ENCODE assay signal across 8 mouse cellular contexts in the genomic region with DNA sequence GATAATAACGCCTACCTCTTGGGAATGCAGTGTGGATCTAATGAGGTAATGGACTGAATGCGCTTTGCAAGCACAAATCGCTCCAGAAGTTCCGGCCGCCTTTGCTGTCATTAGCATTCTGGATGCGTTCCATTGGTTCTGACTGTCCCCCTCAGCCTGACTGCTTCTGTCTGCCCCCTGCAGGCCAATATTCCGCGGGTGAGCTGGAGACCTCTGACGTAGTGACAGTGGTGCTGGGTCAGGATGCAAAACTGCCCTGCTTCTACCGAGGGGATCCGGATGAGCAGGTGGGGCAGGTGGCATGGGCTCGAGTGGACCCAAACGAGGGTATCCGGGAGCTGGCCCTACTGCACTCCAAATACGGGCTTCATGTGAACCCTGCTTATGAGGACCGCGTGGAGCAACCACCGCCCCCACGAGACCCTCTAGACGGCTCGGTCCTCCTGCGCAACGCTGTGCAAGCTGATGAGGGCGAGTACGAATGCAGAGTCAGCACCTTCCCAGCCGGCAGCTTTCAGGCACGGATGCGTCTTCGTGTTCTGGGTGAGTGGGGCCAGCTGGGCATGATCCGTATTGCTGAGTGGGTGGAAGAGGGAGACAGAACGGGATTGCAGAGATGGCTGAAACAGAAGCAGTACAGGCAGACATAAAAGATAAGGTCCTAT. TPM values are rescaled to one million over a fixed set of nuclear protein-coding genes. Genes with fewer than 3 reads are reported as not detected.
DNase-seq lines count a peak whose midpoint lies in the region; ATAC-seq and TF ChIP-seq lines count a peak whose summit lies in the region.

No protein-coding gene starts in this region.

- WGBS in forebrain, embryonic 14.5 days = 3% methylated on average over 31 of the region's 31 CpGs
- 4% methylated on average over 31 of the region's 31 CpGs for WGBS in liver, postnatal 0 days (ENCODE audit: insufficient replicate concordance)
- 2% methylated on average over 31 of the region's 31 CpGs for WGBS in neural tube, embryonic 13.5 days
- WGBS in stomach, postnatal 0 days = 14% methylated on average over 31 of the region's 31 CpGs

- H3K9ac ChIP-seq in forebrain, embryonic 14.5 days (ENCODE audit: low read length) = peak overlapping the region; percentile 46
- H3K9ac ChIP-seq in liver, postnatal 0 days (replicated peaks) = peak overlapping the region; percentile 13; the same call in 1 of the 2 replicates
- H3K9ac ChIP-seq in neural tube, embryonic 13.5 days = peak overlapping the region; percentile 54
- no peak overlapping the region for H3K9ac ChIP-seq in stomach, postnatal 0 days (ENCODE audit: low read length)

- DNase-seq in ES-CJ7 (ENCODE audit: low read depth, low spot score) = peak; percentile 92
- peak; percentile 88 for DNase-seq in forebrain, embryonic 14.5 days (ENCODE audit: low spot score)
- DNase-seq in heart, postnatal 14 days = peak; percentile 79 to 86
- peak; percentile 86 for DNase-seq in layer of hippocampus, adult 11-12 months (ENCODE audit: low spot score)
- DNase-seq in liver, postnatal 0 days = peak; percentile 83
- peak; percentile 73 for DNase-seq in stomach, postnatal 0 days (ENCODE audit: low spot score)

- peak; percentile 84 for ATAC-seq in cerebellum, adult (ENCODE audit: insufficient number of reproducible peaks, low FRiP score, low TSS enrichment)
- ATAC-seq in forebrain, embryonic 14.5 days = peak; percentile 82
- ATAC-seq in liver, postnatal 0 days = peak; percentile 81
- ATAC-seq in neural tube, embryonic 13.5 days (ENCODE audit: low read depth) = peak; percentile 82
- peak; percentile 19; the same call in 1 of the 2 replicates for ATAC-seq in stomach, postnatal 0 days (ENCODE audit: low FRiP score, low TSS enrichment)

- no peaks in the 10 kb centered on the region for H3K9me3 ChIP-seq in forebrain, embryonic 14.5 days (replicated peaks; ENCODE audit: control insufficient read depth, low read length)
- H3K9me3 ChIP-seq in liver, postnatal 0 days (ENCODE audit: low read length) = no peaks in the 10 kb centered on the region
- no peaks in the 10 kb centered on the region for H3K9me3 ChIP-seq in neural tube, embryonic 13.5 days
- no peaks in the 10 kb centered on the region for H3K9me3 ChIP-seq in stomach, postnatal 0 days (ENCODE audit: control insufficient read depth, low read length)

- intact Hi-C loops in heart, postnatal 14 days (cut with DNase I) = no loop called here

- no peaks in the 10 kb centered on the region for H3K36me3 ChIP-seq in forebrain, embryonic 14.5 days (ENCODE audit: control insufficient read depth, insufficient read depth, low read length)
- H3K36me3 ChIP-seq in liver, postnatal 0 days (replicated peaks; ENCODE audit: insufficient read depth, low read length) = no peaks in the 10 kb centered on the region
- H3K36me3 ChIP-seq in neural tube, embryonic 13.5 days = no peaks in the 10 kb centered on the region
- H3K36me3 ChIP-seq in stomach, postnatal 0 days (ENCODE audit: control insufficient read depth, insufficient read depth, low read length) = no peaks in the 10 kb centered on the region

- peak; percentile 86 for TF ChIP-seq CTCF in liver, postnatal 0 days (IDR thresholded peaks at IDR 0.05; ENCODE audit: low read depth)
- TF ChIP-seq CTCF in stomach, postnatal 0 days (IDR thresholded peaks at IDR 0.05; ENCODE audit: low read depth) = peak; percentile 85

- peak overlapping the region; percentile 47 for H3K4me2 ChIP-seq in forebrain, embryonic 14.5 days (ENCODE audit: low read length)
- H3K4me2 ChIP-seq in liver, postnatal 0 days (ENCODE audit: low read depth, low read length) = peak overlapping the region; percentile 58
- H3K4me2 ChIP-seq in neural tube, embryonic 13.5 days = peak overlapping the region; percentile 52
- H3K4me2 ChIP-seq in stomach, postnatal 0 days (replicated peaks; ENCODE audit: low read depth) = peak overlapping the region; percentile 47

- H3K27ac ChIP-seq in forebrain, embryonic 14.5 days (ENCODE audit: low read depth, low read length) = no peak overlapping the region
- H3K27ac ChIP-seq in liver, postnatal 0 days (ENCODE audit: low read depth) = no peak overlapping the region
- peak overlapping the region; percentile 59 for H3K27ac ChIP-seq in neural tube, embryonic 13.5 days (replicated peaks)
- peak overlapping the region; percentile 30; the same call in 1 of the 2 replicates for H3K27ac ChIP-seq in stomach, postnatal 0 days (replicated peaks)

- H3K4me1 ChIP-seq in forebrain, embryonic 14.5 days (ENCODE audit: control insufficient read depth, insufficient read depth, low read length) = no peaks in the 10 kb centered on the region; the same call in 1 of the 2 replicates
- peaks cover 11% of the 10 kb centered on the region for H3K4me1 ChIP-seq in liver, postnatal 0 days (ENCODE audit: insufficient read depth)
- peaks cover 9% of the 10 kb centered on the region for H3K4me1 ChIP-seq in neural tube, embryonic 13.5 days (replicated peaks)
- peaks cover 3% of the 10 kb centered on the region for H3K4me1 ChIP-seq in stomach, postnatal 0 days (replicated peaks; ENCODE audit: control insufficient read depth, insufficient read depth)

- TF ChIP-seq EP300 in liver, postnatal 0 days (IDR thresholded peaks at IDR 0.05; ENCODE audit: low read depth) = no peak
- TF ChIP-seq EP300 in stomach, postnatal 0 days (optimal IDR thresholded peaks at IDR 0.05) = no peak

- peaks cover 5% of the 10 kb centered on the region for H3K27me3 ChIP-seq in forebrain, embryonic 14.5 days (replicated peaks; ENCODE audit: control insufficient read depth, insufficient read depth, low read length)
- 0 out of 2 replicates have a peak, but pooled peaks cover 13% of the 10 kb centered on the region for H3K27me3 ChIP-seq in liver, postnatal 0 days (ENCODE audit: insufficient read depth, low read length)
- H3K27me3 ChIP-seq in neural tube, embryonic 13.5 days = peaks cover 30% of the 10 kb centered on the region
- no peaks in the 10 kb centered on the region for H3K27me3 ChIP-seq in stomach, postnatal 0 days (ENCODE audit: control insufficient read depth, insufficient read depth, low read length)

- peak overlapping the region; percentile 17 for H3K4me3 ChIP-seq in forebrain, embryonic 14.5 days (ENCODE audit: low read depth, low read length)
- no peak overlapping the region for H3K4me3 ChIP-seq in liver, postnatal 0 days (ENCODE audit: low read depth, low read length)
- peak overlapping the region; percentile 30 for H3K4me3 ChIP-seq in neural tube, embryonic 13.5 days
- peak overlapping the region; percentile 18; the same call in 1 of the 2 replicates for H3K4me3 ChIP-seq in stomach, postnatal 0 days (ENCODE audit: low read depth, low read length)

RNA-seq across cellular contexts. Expression of a gene that starts 8.7 kb away (rescaled TPM):
- 0.28 and 0.39 TPM in 2 replicates for polyA plus RNA-seq in forebrain, embryonic 14.5 days (2014; fragmentation: Nextera tagmentation; extraction: Ambion mirVana)
- 1 to 10 TPM; 2.3 to 4.5 TPM for total RNA-seq in heart, postnatal 14 days (2021)
- 5.6 and 7.0 TPM in 2 replicates for polyA plus RNA-seq in liver, postnatal 0 days (2015; fragmentation: Nextera tagmentation; extraction: Ambion mirVana)
- polyA plus RNA-seq in neural tube, embryonic 13.5 days (2015; fragmentation: Nextera tagmentation; extraction: Ambion mirVana) = 1.2 TPM in 2 replicates
- 1.1 and 1.2 TPM in 2 replicates for polyA plus RNA-seq in stomach, postnatal 0 days (2015; fragmentation: Nextera tagmentation; extraction: Ambion mirVana)

RNA-seq across cellular contexts. Expression of a gene that starts 10.2 kb away (rescaled TPM):
- polyA plus RNA-seq in forebrain, embryonic 14.5 days (2014; fragmentation: Nextera tagmentation; extraction: Ambion mirVana) = 0.11 and 0.32 TPM in 2 replicates
- under 1 TPM; 0.14 to 0.15 TPM for total RNA-seq in heart, postnatal 14 days (2021)
- polyA plus RNA-seq in liver, postnatal 0 days (2015; fragmentation: Nextera tagmentation; extraction: Ambion mirVana) = 0.15 and 0.22 TPM in 2 replicates
- polyA plus RNA-seq in neural tube, embryonic 13.5 days (2015; fragmentation: Nextera tagmentation; extraction: Ambion mirVana) = 2.1 TPM in 2 replicates
- 45.5 and 48.2 TPM in 2 replicates for polyA plus RNA-seq in stomach, postnatal 0 days (2015; fragmentation: Nextera tagmentation; extraction: Ambion mirVana)

RNA-seq across cellular contexts. Expression of a gene that starts 19.5 kb away (rescaled TPM):
- 3.0 and 5.2 TPM in 2 replicates for polyA plus RNA-seq in forebrain, embryonic 14.5 days (2014; fragmentation: Nextera tagmentation; extraction: Ambion mirVana)
- under 1 TPM in 1 of 2 experiments, not detected in 1; 0.17 TPM for total RNA-seq in heart, postnatal 14 days (2021)
- 0.59 and 0.60 TPM in 2 replicates for polyA plus RNA-seq in liver, postnatal 0 days (2015; fragmentation: Nextera tagmentation; extraction: Ambion mirVana)
- 3.3 and 4.0 TPM in 2 replicates for polyA plus RNA-seq in neural tube, embryonic 13.5 days (2015; fragmentation: Nextera tagmentation; extraction: Ambion mirVana)
- polyA plus RNA-seq in stomach, postnatal 0 days (2015; fragmentation: Nextera tagmentation; extraction: Ambion mirVana) = 0.86 and 1.2 TPM in 2 replicates

RNA-seq across cellular contexts. Expression of a gene that starts 31.0 kb away (rescaled TPM):
- polyA plus RNA-seq in forebrain, embryonic 14.5 days (2014; fragmentation: Nextera tagmentation; extraction: Ambion mirVana) = 212 and 263 TPM in 2 replicates
- 10 to 100 TPM; 42.3 to 46.1 TPM for total RNA-seq in heart, postnatal 14 days (2021)
- 22.6 and 25.4 TPM in 2 replicates for polyA plus RNA-seq in liver, postnatal 0 days (2015; fragmentation: Nextera tagmentation; extraction: Ambion mirVana)
- 183 and 188 TPM in 2 replicates for polyA plus RNA-seq in neural tube, embryonic 13.5 days (2015; fragmentation: Nextera tagmentation; extraction: Ambion mirVana)
- 39.1 and 41.6 TPM in 2 replicates for polyA plus RNA-seq in stomach, postnatal 0 days (2015; fragmentation: Nextera tagmentation; extraction: Ambion mirVana)

RNA-seq across cellular contexts. Expression of a gene that starts 34.6 kb away (rescaled TPM):
- 78.3 and 82.6 TPM in 2 replicates for polyA plus RNA-seq in forebrain, embryonic 14.5 days (2014; fragmentation: Nextera tagmentation; extraction: Ambion mirVana)
- 10 to 100 TPM; 63.7 to 74.3 TPM for total RNA-seq in heart, postnatal 14 days (2021)
- 46.2 and 47.7 TPM in 2 replicates for polyA plus RNA-seq in liver, postnatal 0 days (2015; fragmentation: Nextera tagmentation; extraction: Ambion mirVana)
- polyA plus RNA-seq in neural tube, embryonic 13.5 days (2015; fragmentation: Nextera tagmentation; extraction: Ambion mirVana) = 152 and 159 TPM in 2 replicates
- 68.8 and 71.1 TPM in 2 replicates for polyA plus RNA-seq in stomach, postnatal 0 days (2015; fragmentation: Nextera tagmentation; extraction: Ambion mirVana)

Comparison
In these comparisons a context has a peak if more than half of its experiments do, and no peak if none do; other contexts are left out.
1. ATAC-seq: peak in every context shown above with its lines; median percentile 84 in cerebellum, adult; 82 in forebrain, embryonic 14.5 days; 82 in neural tube, embryonic 13.5 days; 81 in liver, postnatal 0 days; 19 in stomach, postnatal 0 days.
2. H3K27ac ChIP-seq: peak in neural tube, embryonic 13.5 days (single experiment) and stomach, postnatal 0 days (single experiment); none in forebrain, embryonic 14.5 days (single experiment) and liver, postnatal 0 days (single experiment).
3. RNA of a gene that starts 10.2 kb away (polyA plus RNA-seq): 45.5 to 48.2 TPM in stomach, postnatal 0 days; 2.1 TPM in neural tube, embryonic 13.5 days, 0.15 to 0.22 TPM in liver, postnatal 0 days and 0.11 to 0.32 TPM in forebrain, embryonic 14.5 days; every median in the first group is over 10 times any median in the second.
4. Peak in every context shown above with its lines, with median percentiles within 50 percentile points of each other: DNase-seq and H3K4me2 ChIP-seq.